Mouse (Mus musculus): ENCODE measurements around the gene Ngly1.

Ngly1 gene

GRCm38 (mm10) chr14:16325208-16325607, 76.1 kb downstream of the Ngly1 start:
- in situ Hi-C loops (cut with MboI, MseI) = no loop called here

- in situ Hi-C loops (cut with MboI, MseI) = no loop called here
These were observed 79.5 kb downstream of the Ngly1 start for GRCm38 (mm10) chr14:16328531-16328930.

GRCm38 (mm10) chr14:16328959-16329480, 79.9 kb downstream of the Ngly1 start:
- in situ Hi-C loops (cut with MboI, MseI) = no loop called here

GRCm38 (mm10) chr14:16329756-16330155, 80.7 kb downstream of the Ngly1 start:
- in situ Hi-C loops (cut with MboI, MseI) = no loop called here

GRCm38 (mm10) chr14:16334260-16334659, 85.2 kb downstream of the Ngly1 start:
- in situ Hi-C loops (cut with MboI, MseI) = no loop called here

- in situ Hi-C loops (cut with MboI, MseI) = no loop called here
These were observed 86.8 kb downstream of the Ngly1 start for GRCm38 (mm10) chr14:16335835-16336417.

GRCm38 (mm10) chr14:16347505-16347904, 98.4 kb downstream of the Ngly1 start:
- in situ Hi-C loops (cut with MboI, MseI) = no loop called here

GRCm38 (mm10) chr14:16359704-16360103, 110.6 kb downstream of the Ngly1 start:
- in situ Hi-C loops (cut with MboI, MseI) = loop anchor here in 1 of 2 experiments (25.0 kb wide), 2 partner anchors 1022 to 1722 kb away; no protein-coding TSS in a partner anchor

Measured in T-helper 17 cell (primary cell).